Mouse (Mus musculus): ENCODE measurements around the gene B430218F22Rik.

GRCm38 (mm10) chr13:118379155-118379554 lies 7.3 kb upstream of the B430218F22Rik start:
- no peak for TF ChIP-seq POLR2A (IDR thresholded peaks at IDR 0.05; ENCODE audit: insufficient read depth, low read length)
- peak; percentile 66 for TF ChIP-seq CTCF (IDR thresholded peaks at IDR 0.05; ENCODE audit: low read depth, low read length)
- no peak for TF ChIP-seq EP300 (IDR thresholded peaks at IDR 0.05; ENCODE audit: insufficient read depth, low read depth, low read length)
